12 mouse cellular contexts compared by ENCODE assay signal in genomic region chr12:84532830-84533199, GRCm38 (mm10). TPM values are rescaled to one million over a fixed set of nuclear protein-coding genes. Genes with fewer than 3 reads are reported as not detected.
DNase-seq lines count a peak whose midpoint lies in the region; ATAC-seq lines count a peak whose summit lies in the region.
"Had no signal": no experiment of that assay in that cellular context is flagged by ENCODE, and none has a peak within 500 bp of the region (broad histone marks: within the 10 kb centered on the region; RNA-seq: fewer than 3 reads in every experiment).

No protein-coding gene starts in this region.

- 0 out of 2 replicates have a peak, but pooled peaks have one; percentile 37 for ATAC-seq in embryonic facial prominence, embryonic 13.5 days (ENCODE audit: insufficient number of reproducible peaks, insufficient read depth, low FRiP score, low TSS enrichment, low read depth)
- no peak; the same call in 1 of the 2 replicates for ATAC-seq in hindbrain, embryonic 12.5 days (ENCODE audit: low FRiP score)
- no peak for ATAC-seq in midbrain, embryonic 12.5 days (ENCODE audit: low FRiP score, low read depth)
- ATAC-seq in megakaryocyte, adult 5-6 weeks (ENCODE audit: poor library complexity, severe bottlenecking), result no peak
- no peak for ATAC-seq in monocyte, adult 5-6 weeks (replicated peaks; ENCODE audit: insufficient number of reproducible peaks, low FRiP score, low TSS enrichment, poor library complexity, severe bottlenecking)

- no peaks in the 10 kb centered on the region for H3K27me3 ChIP-seq in embryonic facial prominence, embryonic 13.5 days
- H3K27me3 ChIP-seq in hindbrain, embryonic 12.5 days, result peaks cover 67% of the 10 kb centered on the region
- H3K27me3 ChIP-seq in midbrain, embryonic 12.5 days, result peaks cover 19% of the 10 kb centered on the region
- H3K27me3 ChIP-seq: heart, embryonic 12.5 days; kidney, embryonic 15.5 days had no signal

- H3K9me3 ChIP-seq in embryonic facial prominence, embryonic 13.5 days, result no peaks in the 10 kb centered on the region
- H3K9me3 ChIP-seq in hindbrain, embryonic 12.5 days (replicated peaks), result no peaks in the 10 kb centered on the region
- no peaks in the 10 kb centered on the region for H3K9me3 ChIP-seq in midbrain, embryonic 12.5 days
- H3K9me3 ChIP-seq: heart, embryonic 12.5 days; kidney, embryonic 15.5 days had no signal

- peak overlapping the region; percentile 2; the same call in 1 of the 2 replicates for H3K9ac ChIP-seq in embryonic facial prominence, embryonic 13.5 days
- no peak overlapping the region for H3K9ac ChIP-seq in hindbrain, embryonic 12.5 days
- H3K9ac ChIP-seq in midbrain, embryonic 12.5 days (replicated peaks), result no peak overlapping the region
- H3K9ac ChIP-seq: heart, embryonic 12.5 days; kidney, embryonic 15.5 days; lung, embryonic 14.5 days had no signal

- H3K4me3 ChIP-seq in embryonic facial prominence, embryonic 13.5 days, result no peak overlapping the region
- no peak overlapping the region for H3K4me3 ChIP-seq in hindbrain, embryonic 12.5 days
- H3K4me3 ChIP-seq in midbrain, embryonic 12.5 days, result no peak overlapping the region
- H3K4me3 ChIP-seq: heart, embryonic 12.5 days; kidney, embryonic 15.5 days had no signal

- H3K36me3 ChIP-seq in embryonic facial prominence, embryonic 13.5 days, result peaks cover 8% of the 10 kb centered on the region
- peaks cover 3% of the 10 kb centered on the region; the same call in 1 of the 2 replicates for H3K36me3 ChIP-seq in hindbrain, embryonic 12.5 days
- 0 out of 2 replicates have a peak, but pooled peaks cover 3% of the 10 kb centered on the region for H3K36me3 ChIP-seq in midbrain, embryonic 12.5 days

- H3K27ac ChIP-seq in embryonic facial prominence, embryonic 13.5 days, result peak overlapping the region; percentile 77
- H3K27ac ChIP-seq in hindbrain, embryonic 12.5 days, result peak overlapping the region; percentile 32; the same call in 1 of the 2 replicates
- H3K27ac ChIP-seq in midbrain, embryonic 12.5 days (replicated peaks), result peak overlapping the region; percentile 82
- H3K27ac ChIP-seq: kidney, embryonic 15.5 days had no signal

- H3K4me2 ChIP-seq in embryonic facial prominence, embryonic 13.5 days, result no peak overlapping the region
- no peak overlapping the region for H3K4me2 ChIP-seq in hindbrain, embryonic 12.5 days (replicated peaks)
- H3K4me2 ChIP-seq in midbrain, embryonic 12.5 days (replicated peaks), result no peak overlapping the region
- H3K4me2 ChIP-seq: heart, embryonic 12.5 days; kidney, embryonic 15.5 days; lung, embryonic 14.5 days had no signal

- WGBS in embryonic facial prominence, embryonic 13.5 days, result 40% methylated on average over 8 of the region's 8 CpGs
- WGBS in hindbrain, embryonic 12.5 days, result 60% methylated on average over 8 of the region's 8 CpGs
- WGBS in midbrain, embryonic 12.5 days, result 53% methylated on average over 8 of the region's 8 CpGs

- DNase-seq in Muller cell, postnatal 12 days (ENCODE audit: inconsistent ontology term), result peak; percentile 89
- no peak for DNase-seq in right cerebral cortex, adult 18-20 months
- DNase-seq: adrenal gland, adult 8-10 months; gastrocnemius, postnatal 10 days; lung, embryonic 14.5 days had no signal

- H3K4me1 ChIP-seq in embryonic facial prominence, embryonic 13.5 days, result peaks cover 13% of the 10 kb centered on the region
- peaks cover 23% of the 10 kb centered on the region for H3K4me1 ChIP-seq in hindbrain, embryonic 12.5 days
- peaks cover 36% of the 10 kb centered on the region for H3K4me1 ChIP-seq in midbrain, embryonic 12.5 days
- H3K4me1 ChIP-seq: kidney, embryonic 15.5 days had no signal

RNA-seq across cellular contexts. Expression of gene Vsx2, which starts 36.7 kb away (rescaled TPM):
- polyA plus RNA-seq in embryonic facial prominence, embryonic 13.5 days (2015; fragmentation: Nextera tagmentation; extraction: Ambion mirVana), result 0.10 and 0.20 TPM in 2 replicates
- 8.3 and 9.4 TPM in 2 replicates for polyA plus RNA-seq in hindbrain, embryonic 12.5 days (2016; fragmentation: Nextera tagmentation; extraction: Ambion mirVana)
- polyA plus RNA-seq in midbrain, embryonic 12.5 days (2016; fragmentation: Nextera tagmentation; extraction: Ambion mirVana), result 0.84 and 0.92 TPM in 2 replicates
- total RNA-seq in megakaryocyte, adult 5-6 weeks (2015), result not detected in 2 replicates
- total RNA-seq in megakaryocyte, adult 5-6 weeks (2017), result not detected in 2 replicates
- not detected in 3 replicates for total RNA-seq in monocyte, adult 5-6 weeks (2017)
- polyA plus RNA-seq: heart, embryonic 12.5 days; kidney, embryonic 15.5 days had no signal

Comparison
In these comparisons a context has a peak if more than half of its experiments do, and no peak if none do; other contexts are left out.
1. H3K27ac ChIP-seq: peak in every context shown above with its lines; median percentile 82 in midbrain, embryonic 12.5 days; 77 in embryonic facial prominence, embryonic 13.5 days; 32 in hindbrain, embryonic 12.5 days.